Mouse (Mus musculus): ENCODE results near the gene Trpc2. TPM values are rescaled to one million over a fixed set of nuclear protein-coding genes. Genes with fewer than 3 reads are reported as not detected.

The Trpc2 gene
- polyA plus RNA-seq, 1 experiment from 2014 or later: not detected

DNA sequence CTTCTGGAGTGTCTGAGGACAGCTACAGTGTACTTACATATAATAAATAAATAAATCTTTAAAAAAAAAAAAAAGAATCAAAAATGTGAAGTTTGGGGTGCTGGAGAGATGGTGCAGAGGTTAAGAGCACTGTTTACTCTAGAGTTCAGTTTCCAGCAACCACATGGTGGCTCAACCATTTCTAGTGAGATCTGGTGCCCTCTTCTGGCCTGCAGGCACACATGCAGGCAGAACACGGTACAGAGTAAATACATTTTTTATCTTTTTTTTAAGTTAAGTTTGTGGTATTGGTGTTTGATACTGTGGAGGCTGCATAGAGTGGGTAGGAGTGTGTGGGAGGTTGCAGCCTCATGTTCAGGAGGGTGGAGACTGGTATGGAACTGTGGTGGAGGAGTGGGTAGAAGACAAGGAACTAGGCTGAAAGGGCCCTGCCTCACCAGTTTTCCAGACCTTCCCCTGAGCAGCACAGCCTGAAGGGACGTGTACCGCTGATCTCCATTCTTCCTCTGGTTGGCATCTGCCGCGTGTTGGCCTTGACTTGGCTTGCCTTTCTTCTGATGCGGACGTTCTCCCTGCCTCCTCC, 6.1 kb upstream of the Trpc2 start:
- ATAC-seq (ENCODE audit: low FRiP score, low read depth): no peak

DNA sequence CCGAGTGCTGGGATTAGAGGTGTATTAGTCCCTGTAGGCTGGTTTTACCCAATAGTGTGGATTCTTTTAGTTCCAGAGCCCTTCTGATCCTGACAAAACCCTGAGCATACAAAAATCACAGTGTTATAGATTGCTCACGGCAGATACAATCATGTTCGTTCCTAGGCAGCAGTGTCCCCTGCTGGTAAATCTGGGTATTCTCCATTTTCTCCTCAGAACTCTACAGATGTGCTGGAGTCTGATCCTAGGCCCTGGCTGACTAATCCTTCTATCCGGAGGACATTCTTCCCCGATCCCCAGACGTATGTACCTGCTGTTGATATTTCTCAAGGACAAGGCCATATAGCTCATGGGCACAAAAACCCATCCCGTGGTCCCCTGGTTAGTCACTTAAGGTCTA, 4.4 kb upstream of the Trpc2 start:
- H3K4me2 ChIP-seq (replicated peaks): no peak overlapping the region
- H3K9ac ChIP-seq: no peak overlapping the region
- H3K4me3 ChIP-seq: no peak overlapping the region
- H3K27ac ChIP-seq: no peak overlapping the region
- H3K9me3 ChIP-seq: no peaks in the 10 kb centered on the region
- H3K4me1 ChIP-seq: no peaks in the 10 kb centered on the region
- peaks cover 93% of the 10 kb centered on the region for H3K36me3 ChIP-seq
- 77% methylated on average over 7 of the region's 7 CpGs for WGBS
- H3K27me3 ChIP-seq: no peaks in the 10 kb centered on the region
- no peak for ATAC-seq (ENCODE audit: low FRiP score, low read depth)

More for the DNA sequence above, 6.1 kb upstream of the Trpc2 start:
- H3K9ac ChIP-seq: no peak overlapping the region
- no peaks in the 10 kb centered on the region for H3K4me1 ChIP-seq
- no peaks in the 10 kb centered on the region for H3K27me3 ChIP-seq
- H3K9me3 ChIP-seq: no peaks in the 10 kb centered on the region
- H3K27ac ChIP-seq: no peak overlapping the region
- no peak overlapping the region for H3K4me2 ChIP-seq (replicated peaks)
- no peak overlapping the region for H3K4me3 ChIP-seq
- H3K36me3 ChIP-seq: peaks cover 92% of the 10 kb centered on the region
- WGBS: 85% methylated on average over 7 of the region's 7 CpGs

DNA sequence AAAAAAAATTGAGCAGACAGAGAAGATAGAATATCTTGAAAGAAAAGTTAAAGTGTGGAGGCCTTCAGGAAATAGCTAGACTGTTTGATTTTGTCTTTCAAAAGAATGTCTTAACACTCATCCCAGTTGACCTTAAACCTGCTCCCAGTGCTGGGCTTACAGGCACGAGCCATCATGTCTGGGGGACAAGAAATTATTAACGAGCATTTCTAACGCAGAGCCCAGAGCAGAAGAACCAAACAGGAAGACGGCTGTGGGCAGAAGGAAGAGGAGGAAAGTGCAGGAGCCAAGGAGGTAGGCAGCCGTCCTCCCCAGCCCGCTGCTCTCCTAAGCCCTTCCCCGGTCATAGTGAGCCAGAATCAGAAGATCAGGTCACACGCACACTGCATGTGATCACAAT, 2.6 kb upstream of the Trpc2 start:
- ATAC-seq (ENCODE audit: low FRiP score, low read depth): no peak
- H3K4me3 ChIP-seq: no peak overlapping the region
- H3K36me3 ChIP-seq: peaks cover 92% of the 10 kb centered on the region
- H3K9me3 ChIP-seq: no peaks in the 10 kb centered on the region
- 83% methylated on average over 8 of the region's 8 CpGs for WGBS
- no peak overlapping the region for H3K27ac ChIP-seq
- H3K4me1 ChIP-seq: no peaks in the 10 kb centered on the region
- no peak overlapping the region for H3K9ac ChIP-seq
- H3K4me2 ChIP-seq (replicated peaks): no peak overlapping the region
- H3K27me3 ChIP-seq: no peaks in the 10 kb centered on the region

DNA sequence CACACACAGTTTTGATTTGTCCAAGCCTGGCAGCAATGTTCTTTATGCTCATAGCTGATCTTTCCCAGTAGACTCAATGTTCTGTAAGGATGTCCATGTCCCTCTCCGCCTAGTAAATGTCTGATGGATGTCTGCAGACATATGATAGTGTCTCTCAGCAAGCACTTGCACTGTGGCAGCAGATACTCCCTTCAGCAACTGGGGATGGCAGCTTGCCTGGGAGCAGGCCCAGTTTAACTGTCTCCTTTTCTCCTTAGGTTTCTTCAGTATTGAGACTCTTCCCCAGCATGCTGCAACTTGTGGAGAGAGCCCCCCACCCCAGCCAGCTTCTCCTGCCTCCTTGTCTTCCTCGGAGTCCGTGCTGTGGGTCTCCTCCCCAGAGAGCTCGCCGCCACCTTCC, 1.1 kb upstream of the Trpc2 start:
- H3K27me3 ChIP-seq: no peaks in the 10 kb centered on the region
- no peak for ATAC-seq (ENCODE audit: low FRiP score, low read depth)
- 97% methylated on average over 5 of the region's 5 CpGs for WGBS
- no peak overlapping the region for H3K4me2 ChIP-seq (replicated peaks)
- no peaks in the 10 kb centered on the region for H3K9me3 ChIP-seq
- peaks cover 92% of the 10 kb centered on the region for H3K36me3 ChIP-seq
- H3K9ac ChIP-seq: no peak overlapping the region
- H3K4me3 ChIP-seq: no peak overlapping the region
- no peak overlapping the region for H3K27ac ChIP-seq
- no peaks in the 10 kb centered on the region for H3K4me1 ChIP-seq

DNA sequence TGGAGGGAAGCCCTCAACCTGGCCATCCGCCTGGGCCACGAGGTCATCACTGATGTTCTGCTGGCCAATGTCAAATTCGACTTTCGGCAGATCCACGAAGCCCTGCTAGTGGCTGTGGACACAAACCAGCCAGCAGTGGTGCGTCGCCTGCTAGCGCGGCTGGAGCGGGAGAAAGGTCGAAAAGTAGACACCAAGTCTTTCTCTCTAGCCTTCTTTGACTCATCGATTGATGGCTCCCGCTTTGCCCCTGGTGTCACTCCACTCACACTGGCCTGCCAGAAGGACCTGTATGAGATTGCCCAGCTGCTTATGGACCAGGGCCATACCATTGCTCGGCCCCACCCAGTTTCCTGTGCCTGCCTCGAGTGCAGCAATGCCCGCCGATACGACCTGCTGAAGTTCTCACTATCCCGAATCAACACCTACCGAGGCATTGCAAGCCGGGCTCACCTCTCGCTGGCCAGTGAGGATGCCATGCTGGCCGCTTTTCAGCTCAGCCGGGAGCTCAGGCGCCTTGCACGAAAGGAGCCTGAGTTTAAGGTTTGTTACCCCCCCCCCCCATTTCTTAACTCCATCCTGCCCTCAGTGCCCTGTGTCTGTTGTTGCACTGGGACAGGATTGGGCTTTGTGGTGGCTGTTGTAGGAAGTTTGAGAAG, 1.3 kb downstream of the Trpc2 start:
- Histone ChIP-seq H3K4me1 (no peaks in the 10 kb centered on the region), H3K9ac (no peak overlapping the region), H3K27ac (no peak overlapping the region), H3K9me3 (no peaks in the 10 kb centered on the region), H3K27me3 (no peaks in the 10 kb centered on the region), H3K36me3 (peaks cover 90% of the 10 kb centered on the region), H3K4me2 (replicated peaks) (no peak overlapping the region), H3K4me3 (no peak overlapping the region)
- WGBS: 88% methylated on average over 26 of the region's 26 CpGs
- ATAC-seq (ENCODE audit: low FRiP score, low read depth): no peak

DNA sequence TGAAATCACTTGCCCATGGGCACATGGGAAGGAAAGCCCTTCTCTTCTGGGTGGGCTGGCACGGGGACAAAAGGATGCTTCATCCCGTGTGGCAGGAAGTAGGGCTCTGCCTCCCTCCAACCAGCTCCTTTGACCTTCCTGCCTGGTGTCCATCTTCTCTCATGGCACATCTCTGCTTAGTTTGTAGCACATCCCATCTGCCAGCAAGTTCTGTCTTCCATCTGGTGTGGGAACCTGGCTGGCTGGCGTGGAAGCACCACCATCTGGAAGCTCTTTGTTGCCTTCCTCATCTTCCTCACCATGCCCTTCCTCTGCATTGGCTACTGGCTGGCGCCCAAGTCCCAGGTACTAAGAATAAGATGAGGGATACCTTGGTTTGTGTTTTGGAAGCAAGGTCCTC, 4.4 kb downstream of the Trpc2 start:
- ATAC-seq (ENCODE audit: low FRiP score, low read depth): no peak
- Histone ChIP-seq H3K27me3 (no peaks in the 10 kb centered on the region), H3K27ac (no peak overlapping the region), H3K4me3 (no peak overlapping the region), H3K4me1 (no peaks in the 10 kb centered on the region), H3K9ac (0 out of 2 replicates have a peak overlapping the region, but pooled peaks have one; percentile 20), H3K36me3 (peaks cover 74% of the 10 kb centered on the region), H3K4me2 (replicated peaks) (no peak overlapping the region), H3K9me3 (no peaks in the 10 kb centered on the region)
- WGBS: 90% methylated on average over 4 of the region's 4 CpGs

DNA sequence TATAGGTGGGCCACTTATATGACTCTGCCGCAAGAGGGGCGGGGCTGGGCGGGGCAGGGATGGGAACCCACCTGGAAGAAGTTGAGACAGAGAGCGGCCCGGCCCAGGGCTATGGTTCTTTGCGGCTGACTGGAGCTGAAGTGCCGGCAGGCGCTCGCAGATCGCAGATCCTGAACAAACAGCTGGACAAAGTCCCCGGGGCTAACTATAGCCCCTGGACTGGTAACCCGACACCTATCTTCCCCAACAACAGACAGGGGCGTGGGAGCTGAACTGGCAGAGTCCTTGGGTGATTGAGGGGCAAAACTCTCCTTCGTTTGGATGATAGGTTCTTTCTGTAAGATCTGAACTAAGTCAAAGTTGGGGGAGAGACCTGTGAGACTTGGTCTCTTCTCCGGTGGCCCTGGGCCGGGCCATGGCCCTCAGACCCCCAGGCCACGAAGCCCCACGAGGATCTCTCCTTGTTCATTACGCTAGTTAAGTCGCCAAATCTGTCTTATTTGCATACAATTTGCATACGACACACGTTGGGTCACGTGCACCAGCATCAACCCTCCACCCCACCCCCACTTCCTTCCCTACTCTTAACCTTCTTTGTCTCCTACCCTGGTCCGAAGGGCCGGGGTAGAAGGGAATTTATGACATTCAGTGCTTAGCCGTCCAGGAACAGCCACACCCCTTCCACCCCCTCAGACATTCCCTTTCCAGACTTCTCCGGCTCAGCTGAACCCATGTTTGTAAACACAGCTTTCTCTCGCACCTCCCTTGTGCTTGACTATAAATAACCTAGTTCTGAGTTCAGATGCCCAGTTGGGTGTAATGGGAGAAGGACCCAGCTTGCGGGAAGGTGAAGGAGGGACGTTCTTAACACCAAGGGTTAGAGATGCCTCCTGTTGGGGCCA, 17.1 kb downstream of the Trpc2 start:
- Histone ChIP-seq H3K4me3 (peak overlapping the region; percentile 34), H3K4me2 (replicated peaks) (peak overlapping the region; percentile 65), H3K9ac (peak overlapping the region; percentile 63), H3K4me1 (peaks cover 22% of the 10 kb centered on the region), H3K36me3 (peaks cover 14% of the 10 kb centered on the region), H3K27ac (peak overlapping the region; percentile 4; the same call in 1 of the 2 replicates), H3K9me3 (no peaks in the 10 kb centered on the region), H3K27me3 (no peaks in the 10 kb centered on the region)
- peak; percentile 60 for ATAC-seq (ENCODE audit: low FRiP score, low read depth)
- WGBS: 3% methylated on average over 30 of the region's 30 CpGs

DNA sequence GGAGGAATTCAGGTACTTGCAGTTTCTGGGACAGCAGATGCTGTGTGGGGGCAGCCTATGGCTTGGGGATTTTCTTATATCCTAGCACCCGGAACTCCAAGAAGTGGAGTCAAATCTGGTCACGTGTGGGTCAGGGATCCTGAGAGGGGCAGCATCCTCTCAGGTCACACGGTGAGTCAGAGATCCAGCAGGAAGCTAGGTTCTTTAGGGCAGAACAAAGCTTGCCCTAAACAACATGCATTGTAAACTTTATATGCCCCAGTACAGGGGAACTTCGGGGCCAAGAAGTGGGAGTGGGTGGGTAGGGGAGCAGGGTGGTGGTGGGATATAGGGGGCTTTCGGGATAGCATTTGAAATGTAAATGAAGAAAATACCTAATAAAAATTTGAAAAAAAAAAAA, 18.0 kb downstream of the Trpc2 start:
- Histone ChIP-seq H3K4me2 (replicated peaks) (peak overlapping the region; percentile 65; the same call in 1 of the 2 replicates), H3K9ac (no peak overlapping the region), H3K27ac (no peak overlapping the region; the same call in 1 of the 2 replicates), H3K36me3 (peaks cover 7% of the 10 kb centered on the region), H3K27me3 (no peaks in the 10 kb centered on the region), H3K9me3 (no peaks in the 10 kb centered on the region), H3K4me3 (no peak overlapping the region), H3K4me1 (peaks cover 22% of the 10 kb centered on the region)
- ATAC-seq (ENCODE audit: low FRiP score, low read depth): no peak
- 41% methylated on average over 5 of the region's 5 CpGs for WGBS

DNA sequence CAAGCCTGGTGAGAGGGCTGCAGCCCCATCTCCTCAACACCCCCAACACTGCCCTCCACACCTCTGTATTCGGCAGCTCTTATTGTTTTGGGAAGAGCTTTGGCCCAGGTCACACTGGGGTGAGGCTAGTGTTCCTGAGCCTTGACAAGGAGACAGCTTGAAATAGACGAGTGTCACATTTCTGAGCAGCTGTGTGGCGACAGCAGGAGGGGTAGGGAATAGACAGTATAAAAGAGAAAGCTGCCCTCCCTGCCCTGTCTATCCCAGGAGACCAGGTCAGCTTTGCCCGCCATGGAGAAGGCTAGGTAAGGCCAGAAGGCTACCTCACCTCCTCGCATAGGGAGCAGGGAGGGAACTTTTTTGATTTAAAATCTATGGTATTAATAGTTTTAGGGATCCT, 18.6 kb downstream of the Trpc2 start, which contains the start of gene Art1:
Gene Art1 (plus strand): TSS at position 257 of the 400 bp plus-strand sequence.
- Histone ChIP-seq H3K9ac (no peak within 1 kb of the TSS), H3K36me3 (peaks cover 5% of the 10 kb centered on the region; the same call in 1 of the 2 replicates), H3K4me3 (no peak within 1 kb of the TSS), H3K4me1 (peaks cover 24% of the 10 kb centered on the region), H3K27ac (no peak within 1 kb of the TSS; the same call in 1 of the 2 replicates), H3K9me3 (no peaks in the 10 kb centered on the region), H3K27me3 (no peaks in the 10 kb centered on the region), H3K4me2 (replicated peaks) (peak within 1 kb of the TSS; percentile 65)
- 50% methylated on average over 5 of the region's 5 CpGs for WGBS
- 0 out of 2 replicates have a peak, but pooled peaks have one; percentile 21 for ATAC-seq (ENCODE audit: low FRiP score, low read depth)

DNA sequence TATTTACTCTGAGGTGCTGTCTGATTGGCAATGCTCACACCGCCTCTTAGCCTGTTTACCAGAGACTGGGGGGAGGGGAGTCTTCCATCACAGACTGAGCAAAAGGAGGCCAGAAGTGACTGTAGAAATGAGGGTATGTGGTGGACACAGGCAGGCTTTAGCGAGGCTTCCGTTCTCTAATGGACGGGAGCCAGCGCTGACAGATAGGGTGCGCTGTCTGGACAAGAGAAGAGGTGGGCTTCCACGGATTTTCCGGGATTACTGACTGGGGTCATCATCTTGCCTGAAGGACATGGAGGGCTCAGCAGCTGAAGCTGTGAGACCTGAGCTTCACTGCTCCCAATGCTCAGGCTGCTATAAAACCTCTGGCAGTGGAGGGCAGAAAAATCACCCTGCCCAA, 19.3 kb downstream of the Trpc2 start:
- ATAC-seq (ENCODE audit: low FRiP score, low read depth): no peak
- Histone ChIP-seq H3K4me1 (peaks cover 31% of the 10 kb centered on the region), H3K27ac (no peak overlapping the region)

DNA sequence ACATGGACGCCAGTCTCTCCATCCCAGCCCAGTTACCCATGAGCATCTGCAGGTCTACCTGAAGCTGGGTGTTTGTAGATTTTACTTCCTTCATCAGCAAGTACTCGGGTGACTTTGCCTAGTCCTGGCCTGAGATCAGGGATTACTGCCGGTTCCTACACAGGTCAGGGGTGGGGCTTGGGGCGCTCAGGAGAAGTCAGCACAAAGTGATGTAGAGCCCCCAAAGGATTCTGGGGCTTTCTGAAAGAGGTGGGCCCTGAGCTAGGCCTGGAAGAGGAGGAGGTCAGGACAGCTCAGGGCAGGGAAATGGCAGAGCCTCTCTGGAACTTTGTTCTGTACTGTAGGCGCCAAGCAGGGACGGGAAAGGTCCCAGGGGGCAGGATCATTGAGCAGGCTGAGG, 19.8 kb downstream of the Trpc2 start:
- Histone ChIP-seq H3K9ac (no peak overlapping the region), H3K4me2 (replicated peaks) (peak overlapping the region; percentile 14; the same call in 1 of the 2 replicates), H3K27me3 (no peaks in the 10 kb centered on the region), H3K4me3 (no peak overlapping the region), H3K4me1 (peaks cover 33% of the 10 kb centered on the region), H3K27ac (no peak overlapping the region), H3K36me3 (no peaks in the 10 kb centered on the region), H3K9me3 (no peaks in the 10 kb centered on the region)
- no peak for ATAC-seq (ENCODE audit: low FRiP score, low read depth)
- 39% methylated on average over 6 of the region's 6 CpGs for WGBS

More for the DNA sequence above, 19.3 kb downstream of the Trpc2 start:
- H3K27me3 ChIP-seq: no peaks in the 10 kb centered on the region
- no peaks in the 10 kb centered on the region for H3K9me3 ChIP-seq
- WGBS: 44% methylated on average over 8 of the region's 8 CpGs
- H3K9ac ChIP-seq: no peak overlapping the region
- H3K36me3 ChIP-seq: no peaks in the 10 kb centered on the region
- H3K4me2 ChIP-seq (replicated peaks): no peak overlapping the region
- no peak overlapping the region for H3K4me3 ChIP-seq

DNA sequence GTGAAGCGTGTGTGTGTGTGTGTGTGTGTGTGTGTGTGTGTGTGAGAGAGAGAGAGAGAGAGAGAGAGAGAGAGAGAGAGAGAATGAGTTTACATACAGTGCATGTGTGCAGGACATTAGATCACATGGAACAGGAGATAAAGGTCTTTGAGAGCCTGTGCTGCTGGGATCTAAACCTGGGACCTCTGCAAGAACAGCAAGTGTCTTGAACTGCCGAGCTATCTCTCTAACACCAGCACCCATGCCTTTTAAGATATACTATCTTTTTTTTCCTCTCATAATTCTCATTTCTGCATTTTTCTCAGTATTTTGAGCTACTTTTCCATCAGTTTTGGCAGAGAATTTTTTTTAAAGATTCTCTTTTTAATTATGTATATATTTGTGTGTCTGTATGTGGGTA, 20.6 kb downstream of the Trpc2 start:
- H3K36me3 ChIP-seq: no peaks in the 10 kb centered on the region
- WGBS: 80% methylated on average over 2 of the region's 2 CpGs
- no peak overlapping the region for H3K4me2 ChIP-seq (replicated peaks)
- H3K4me1 ChIP-seq: peaks cover 33% of the 10 kb centered on the region
- no peak overlapping the region for H3K4me3 ChIP-seq
- no peak overlapping the region for H3K9ac ChIP-seq
- no peaks in the 10 kb centered on the region for H3K9me3 ChIP-seq
- no peak overlapping the region for H3K27ac ChIP-seq
- no peak for ATAC-seq (ENCODE audit: low FRiP score, low read depth)
- H3K27me3 ChIP-seq: no peaks in the 10 kb centered on the region
